Mouse (Mus musculus) G1E-ER4 (cell line): ENCODE measurements around the gene Tmem59. TPM values are rescaled to one million over a fixed set of nuclear protein-coding genes. Genes with fewer than 3 reads are reported as not detected.

Source experiments
- GATA1 ChIP-seq: IDR thresholded peaks from one replicate; pipeline ENCODE4 v1.8.0; 2012; ENCODE audit warnings: low read length, inconsistent platforms
- polyA plus RNA-seq: library from polyadenylated mRNA; stranded (reverse); fragments of >175 nt; gene quantifications from 2 replicates; pipeline ENCODE4 v1.2.3, GENCODE M21; 2012

Tmem59 gene
- 108 and 158 TPM in 2 replicates for polyA plus RNA-seq

DNA sequence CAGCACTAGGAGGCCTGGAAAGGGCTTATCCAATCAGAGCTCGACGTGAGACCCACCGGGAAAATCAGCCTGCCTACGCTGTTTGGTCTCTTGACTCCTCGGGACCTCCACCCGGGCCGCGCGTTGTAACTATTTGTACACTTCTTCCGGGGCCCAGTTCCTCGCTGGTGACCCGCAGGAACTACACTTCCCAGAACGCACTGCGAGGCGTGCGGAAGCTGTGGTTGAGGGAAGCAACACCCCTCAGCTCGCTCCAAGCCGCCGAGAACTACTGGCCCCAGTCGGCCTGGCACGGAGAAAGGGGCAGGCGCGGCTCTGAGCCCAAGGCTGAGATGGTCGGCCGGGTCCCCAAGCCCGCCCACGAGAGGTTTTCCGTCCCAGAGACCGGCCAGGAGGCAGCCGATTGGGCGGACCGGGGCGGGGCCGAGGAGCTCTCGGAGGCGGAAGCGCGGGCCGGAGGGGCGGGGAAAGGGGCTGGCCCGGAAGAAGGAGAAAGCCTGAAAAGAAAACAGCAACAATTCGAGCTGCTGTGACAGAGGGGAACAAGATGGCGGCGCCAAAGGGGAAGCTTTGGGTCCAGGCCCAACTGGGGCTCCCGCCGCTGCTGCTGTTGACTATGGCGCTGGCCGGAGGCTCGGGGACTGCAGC is at the start of gene Tmem59:
Tmem59 (plus strand) TSS at position 218 of the 648 bp plus-strand sequence.
- TF ChIP-seq GATA1 = no peak

DNA sequence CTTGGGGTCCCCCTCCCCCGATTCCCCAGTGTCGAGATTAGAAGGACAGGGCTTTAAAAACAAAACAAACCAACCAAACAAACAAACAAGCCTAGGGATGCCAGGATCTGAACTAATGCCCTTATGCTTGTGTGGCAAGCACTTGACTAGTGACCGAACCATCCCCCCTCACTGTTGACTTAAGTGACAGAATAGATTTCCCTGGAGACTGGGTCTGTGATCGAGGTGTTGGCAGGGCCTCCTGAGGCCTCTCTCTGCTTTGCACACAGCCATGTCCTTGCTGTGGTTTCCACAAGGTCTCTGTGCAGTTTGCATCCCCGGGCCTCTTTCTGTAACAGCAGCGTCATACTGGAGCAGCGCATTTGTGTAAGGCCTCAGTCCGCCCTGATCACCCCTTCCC is 48.8 kb upstream of the Tmem59 start:
- TF ChIP-seq GATA1 = no peak

DNA sequence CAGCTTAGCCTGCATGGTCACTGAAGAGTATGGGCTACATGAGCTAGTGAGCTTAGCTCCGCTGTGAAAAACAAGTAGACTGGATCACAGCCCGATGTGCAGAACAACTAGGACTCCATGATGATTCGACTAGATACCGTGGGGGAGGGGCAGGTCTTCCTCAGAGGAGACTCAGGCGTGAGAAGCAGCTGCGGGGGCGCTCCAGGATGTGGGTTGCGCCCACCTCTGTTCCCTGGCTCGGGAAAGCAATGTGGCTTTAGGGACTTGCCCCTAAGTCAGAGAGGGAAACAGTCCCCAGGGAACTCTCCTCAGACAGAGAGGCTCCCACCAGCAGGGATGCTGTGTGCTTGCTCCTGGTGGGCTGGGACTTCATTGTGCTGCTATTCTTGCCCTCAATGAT is 47.7 kb upstream of the Tmem59 start:
- no peak for TF ChIP-seq GATA1

DNA sequence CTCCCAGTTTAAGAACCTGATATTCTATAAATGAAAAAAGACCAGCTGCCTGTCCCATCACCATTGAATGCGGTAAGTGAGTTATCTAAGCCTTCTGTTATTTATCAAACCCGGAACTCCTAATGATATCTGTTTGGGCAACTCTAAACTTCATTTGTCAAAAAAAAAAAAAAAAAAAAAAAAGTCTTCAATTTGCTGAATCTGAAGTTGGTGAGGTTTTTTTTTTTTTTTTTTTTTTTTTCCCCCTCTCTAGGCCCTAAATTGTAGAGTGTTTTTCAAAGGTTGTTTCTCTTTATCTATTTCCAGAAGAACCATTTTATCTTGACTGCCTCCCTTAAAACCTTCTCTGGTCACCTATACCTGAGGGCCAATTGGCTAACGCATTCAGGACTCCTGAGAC is 43.3 kb upstream of the Tmem59 start:
- TF ChIP-seq GATA1 = no peak

DNA sequence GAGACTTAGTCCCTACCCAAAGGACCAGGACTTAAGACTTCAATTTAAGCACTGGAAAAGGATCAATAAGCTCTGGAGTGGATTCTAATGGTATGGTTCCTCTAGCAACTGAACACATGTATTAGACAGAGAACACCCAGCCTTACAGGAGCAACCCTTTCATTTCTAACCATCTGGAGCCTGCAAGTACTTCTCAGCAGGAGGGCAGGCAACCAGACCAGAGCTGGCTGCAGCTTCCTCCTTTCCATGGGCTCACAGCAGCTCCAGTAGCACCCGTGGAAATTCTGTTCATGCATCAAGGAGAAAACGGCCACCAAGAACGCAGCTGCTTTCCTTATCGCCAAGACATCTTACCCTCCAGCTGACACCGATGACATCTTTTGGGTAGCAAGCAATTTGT is 42.5 kb upstream of the Tmem59 start:
- no peak for TF ChIP-seq GATA1

DNA sequence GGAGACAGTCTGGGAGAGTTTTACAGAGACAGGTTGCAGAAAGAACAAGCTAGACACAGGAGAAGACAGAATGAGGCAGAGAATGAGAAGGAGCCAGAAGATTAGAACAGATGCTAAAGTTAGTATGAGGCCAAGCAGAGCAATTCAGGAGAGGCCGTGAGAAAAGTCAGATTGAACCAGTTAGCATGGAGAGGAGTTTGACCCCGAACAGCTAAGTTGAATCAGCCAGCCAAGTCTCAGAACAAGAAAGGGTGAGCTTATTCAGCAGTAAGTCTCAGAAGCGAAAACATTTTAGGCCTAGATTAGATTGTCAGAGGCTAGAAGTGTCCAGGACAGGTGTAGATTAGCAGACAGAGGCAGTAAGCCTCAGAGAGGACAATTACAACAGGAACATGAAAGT is 41.7 kb upstream of the Tmem59 start:
- no peak for TF ChIP-seq GATA1

DNA sequence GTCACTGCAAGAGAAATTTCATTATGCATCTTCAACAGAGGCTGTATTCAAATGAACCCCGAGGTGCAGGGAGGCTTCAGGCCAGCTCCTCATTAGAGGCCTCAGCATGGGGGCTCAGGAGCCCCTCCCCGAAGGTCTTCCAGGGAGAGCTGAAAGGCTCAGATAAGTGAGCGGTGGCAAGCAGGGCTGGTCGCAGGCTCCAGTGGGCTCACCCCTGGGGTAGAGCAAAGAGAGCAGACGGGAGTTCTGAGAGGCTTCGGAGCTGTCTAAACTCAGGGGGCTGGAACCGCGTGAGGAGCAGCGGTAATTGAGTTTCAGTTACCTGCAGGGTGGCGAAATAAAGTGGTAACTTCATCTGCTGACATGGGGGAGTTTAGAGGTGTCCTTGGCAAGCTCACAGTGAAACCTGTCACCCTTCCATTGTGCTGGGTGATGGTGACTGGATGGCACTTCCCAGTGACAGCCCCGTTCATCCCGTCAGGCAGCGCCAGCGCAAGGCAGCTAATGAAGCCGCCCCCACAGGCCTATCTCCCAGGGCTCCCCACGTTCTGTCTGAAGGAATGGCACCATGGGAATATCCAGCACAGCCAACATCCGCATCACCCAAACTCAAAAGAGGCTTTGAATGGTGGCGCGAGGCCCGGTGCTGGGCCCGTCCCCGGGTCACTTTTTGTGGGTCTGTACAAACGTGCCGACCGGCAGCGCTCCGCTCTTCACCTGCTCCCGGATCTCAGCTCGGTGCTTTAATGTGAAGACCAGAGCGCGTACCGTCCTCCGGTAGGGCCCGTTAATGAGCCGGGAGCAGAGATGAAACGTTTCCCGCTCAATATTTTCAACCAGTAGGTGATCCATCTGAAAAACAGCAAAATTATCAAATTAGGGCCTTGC is 39.0 kb upstream of the Tmem59 start:
- TF ChIP-seq GATA1 = no peak

DNA sequence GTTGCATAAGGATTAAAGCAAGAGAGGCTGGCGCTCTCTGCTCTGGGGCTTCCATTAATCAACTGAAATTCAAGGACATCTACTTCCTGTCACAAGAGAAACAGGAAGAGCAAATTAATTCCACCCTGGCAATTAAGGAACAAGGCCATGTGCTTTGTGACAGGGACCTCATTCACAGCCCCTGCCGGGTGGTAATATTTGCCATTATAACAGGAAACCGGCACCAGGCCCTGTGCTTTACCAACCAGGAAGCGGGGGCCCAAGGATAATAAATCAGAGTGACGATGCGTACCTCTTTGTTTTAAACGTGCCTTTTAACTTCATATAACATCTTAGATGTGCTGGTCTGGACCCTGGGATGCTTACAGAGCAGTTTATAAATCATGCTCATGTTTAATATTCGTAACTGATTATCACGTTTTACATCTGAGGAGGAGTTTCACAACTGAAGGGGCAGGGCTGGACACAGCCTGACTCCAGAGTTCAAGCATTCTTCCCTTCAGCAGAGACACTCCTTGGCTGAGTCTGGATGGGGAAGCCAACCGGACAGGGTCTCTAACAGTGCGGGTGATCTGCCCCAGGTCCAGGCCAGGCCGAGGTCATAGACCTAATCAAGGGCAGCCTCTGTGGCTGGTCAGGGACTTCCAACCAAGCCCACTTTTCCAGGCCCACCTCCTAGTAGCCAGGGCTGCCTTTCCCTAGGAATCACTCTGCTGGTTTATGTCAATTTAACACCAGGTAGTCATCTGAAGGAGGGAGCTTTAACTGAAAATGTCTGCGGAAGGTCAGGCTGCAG is 38.2 kb upstream of the Tmem59 start:
- no peak for TF ChIP-seq GATA1

DNA sequence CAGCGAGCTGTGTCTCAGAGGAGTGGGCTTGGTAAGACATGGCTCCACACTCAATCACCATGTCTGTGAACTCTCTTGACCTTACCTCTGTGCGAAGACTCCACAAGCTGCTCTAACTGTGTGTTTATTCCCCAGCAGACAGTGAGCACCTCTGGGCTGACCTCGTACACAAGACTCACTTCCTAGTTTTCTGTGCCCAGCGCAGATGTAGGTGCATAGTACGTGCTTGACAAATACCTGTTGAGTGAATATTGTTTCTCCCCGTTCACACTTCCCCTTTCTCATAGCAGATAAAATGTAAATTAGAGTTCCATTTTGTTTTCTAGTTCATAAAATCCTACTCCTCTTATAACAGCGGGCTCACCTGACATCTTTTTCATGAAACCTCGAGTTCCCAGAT is 34.7 kb upstream of the Tmem59 start:
- TF ChIP-seq GATA1 = no peak

DNA sequence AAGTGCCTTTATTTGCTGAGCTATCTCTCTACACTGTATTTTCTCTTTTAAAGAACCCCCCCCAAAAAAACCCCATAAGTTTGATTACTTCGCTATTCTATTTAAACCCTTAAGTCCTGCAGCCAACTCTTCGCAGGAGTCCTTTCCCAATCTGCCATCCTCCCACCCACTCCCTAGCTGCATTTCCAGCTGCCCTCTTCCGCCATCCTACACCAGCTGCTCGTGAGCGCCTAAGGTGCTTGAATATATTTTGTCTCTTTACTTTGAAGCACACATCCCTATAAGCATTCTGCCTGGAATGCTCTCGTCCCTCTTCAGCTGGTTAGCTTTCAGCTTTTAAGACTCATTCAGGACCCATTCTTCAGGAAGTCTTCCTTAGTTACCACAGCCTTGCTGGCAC is 27.2 kb upstream of the Tmem59 start:
- TF ChIP-seq GATA1 = no peak

DNA sequence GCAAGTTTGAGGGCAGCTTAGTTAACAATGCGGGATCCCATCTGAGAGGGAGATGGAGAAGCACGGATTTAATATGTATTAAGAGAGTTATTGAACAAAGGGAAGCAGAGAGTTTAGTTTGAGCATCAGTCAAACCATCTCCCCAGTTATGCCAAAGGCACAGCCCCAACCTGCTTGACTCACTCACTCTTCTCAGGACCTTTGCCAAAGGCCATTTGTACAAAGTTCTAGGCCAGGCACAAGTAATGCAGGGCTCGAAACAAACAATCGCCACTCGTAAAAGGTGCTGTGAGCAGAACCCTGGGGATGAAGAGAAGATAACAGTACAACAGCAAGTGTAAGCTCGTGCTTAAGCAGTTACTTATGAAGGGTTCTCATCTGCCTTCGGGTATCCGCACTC is 25.6 kb upstream of the Tmem59 start:
- no peak for TF ChIP-seq GATA1

DNA sequence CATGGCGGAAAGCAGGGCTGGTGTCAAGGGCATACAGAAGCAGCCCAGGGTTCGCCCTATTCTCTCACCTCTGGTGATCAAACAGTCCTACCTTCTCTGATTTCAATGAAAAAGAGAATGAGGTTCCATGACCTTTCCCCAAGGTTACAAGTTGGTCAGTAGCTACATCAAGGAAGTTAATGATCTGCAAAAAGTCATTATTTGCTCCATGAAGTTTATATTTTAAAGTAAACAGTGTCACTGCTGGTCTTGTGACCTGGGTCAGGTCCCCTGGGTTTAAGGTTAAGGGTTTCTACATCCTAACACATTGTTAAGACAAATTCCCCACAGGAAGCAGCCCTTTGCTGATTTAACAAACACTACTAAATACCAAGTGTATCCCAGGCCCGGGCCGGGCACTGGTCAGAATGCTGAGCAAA is 21.2 kb upstream of the Tmem59 start:
- no peak for TF ChIP-seq GATA1

DNA sequence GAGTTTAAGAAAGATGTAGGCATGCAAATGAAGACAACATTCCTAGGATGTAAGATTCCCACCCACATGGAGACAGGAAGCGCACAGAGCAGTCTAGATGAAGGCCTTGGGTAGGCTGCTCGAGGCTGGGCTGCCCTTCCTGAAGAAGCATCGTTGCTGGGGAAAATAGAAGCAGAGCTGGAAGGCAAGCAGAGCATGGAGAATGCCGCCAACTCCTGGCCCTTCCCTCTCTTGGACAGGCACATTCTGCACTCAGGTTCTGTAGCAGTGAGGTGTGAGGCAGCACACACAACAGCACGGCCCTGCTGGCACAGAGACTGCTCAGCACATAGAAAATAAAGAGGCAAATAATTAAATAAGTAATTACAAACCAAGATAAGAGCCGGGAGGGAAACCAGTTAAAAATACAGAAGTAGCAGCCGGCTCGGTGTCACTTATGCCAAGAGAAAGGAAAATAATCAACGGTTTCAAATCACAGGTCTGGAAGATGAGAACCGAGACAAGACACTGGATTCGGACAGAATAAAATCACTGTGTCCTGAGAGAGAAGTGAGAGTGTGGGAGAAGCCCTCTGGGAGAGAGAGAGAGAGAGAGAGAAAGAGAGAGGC is 18.9 kb upstream of the Tmem59 start:
- no peak for TF ChIP-seq GATA1

DNA sequence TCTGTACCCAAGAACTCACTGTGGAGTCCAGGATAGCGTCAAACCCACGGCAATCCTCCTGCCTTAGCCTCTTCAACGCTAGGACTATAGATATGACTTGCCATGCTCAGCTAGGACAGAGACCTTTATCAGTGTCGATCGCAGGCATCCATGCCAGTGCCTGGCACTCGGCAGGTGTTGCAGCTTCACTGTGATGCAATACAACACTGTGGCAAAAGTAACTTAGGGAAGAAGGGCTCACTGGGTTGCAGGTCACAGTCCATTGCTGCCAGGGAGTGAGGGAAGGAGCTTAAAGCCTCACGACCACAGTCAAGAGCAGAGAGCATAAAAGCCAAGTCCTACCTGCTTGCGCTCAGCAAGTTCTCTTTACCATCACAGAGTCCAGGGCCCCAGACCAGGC is 18.0 kb upstream of the Tmem59 start:
- no peak for TF ChIP-seq GATA1

DNA sequence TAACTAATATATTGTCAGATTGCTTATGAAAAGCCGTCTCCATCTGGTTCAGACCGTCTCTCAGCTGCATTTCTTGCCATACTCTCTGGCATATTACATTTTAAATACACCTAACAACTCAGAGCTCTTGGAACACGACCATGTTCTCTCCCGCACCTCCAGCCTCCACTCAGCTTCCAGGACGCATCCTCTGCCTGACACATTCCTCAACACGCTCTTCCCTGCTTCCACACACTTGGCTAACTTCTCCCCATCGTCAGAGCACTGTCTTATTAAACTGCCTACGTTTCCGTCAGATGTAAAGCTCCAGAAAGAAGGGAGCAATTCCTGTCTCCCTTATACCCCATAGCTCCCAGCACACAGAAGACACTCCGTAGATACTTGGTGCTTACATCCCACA is 14.9 kb upstream of the Tmem59 start:
- no peak for TF ChIP-seq GATA1

DNA sequence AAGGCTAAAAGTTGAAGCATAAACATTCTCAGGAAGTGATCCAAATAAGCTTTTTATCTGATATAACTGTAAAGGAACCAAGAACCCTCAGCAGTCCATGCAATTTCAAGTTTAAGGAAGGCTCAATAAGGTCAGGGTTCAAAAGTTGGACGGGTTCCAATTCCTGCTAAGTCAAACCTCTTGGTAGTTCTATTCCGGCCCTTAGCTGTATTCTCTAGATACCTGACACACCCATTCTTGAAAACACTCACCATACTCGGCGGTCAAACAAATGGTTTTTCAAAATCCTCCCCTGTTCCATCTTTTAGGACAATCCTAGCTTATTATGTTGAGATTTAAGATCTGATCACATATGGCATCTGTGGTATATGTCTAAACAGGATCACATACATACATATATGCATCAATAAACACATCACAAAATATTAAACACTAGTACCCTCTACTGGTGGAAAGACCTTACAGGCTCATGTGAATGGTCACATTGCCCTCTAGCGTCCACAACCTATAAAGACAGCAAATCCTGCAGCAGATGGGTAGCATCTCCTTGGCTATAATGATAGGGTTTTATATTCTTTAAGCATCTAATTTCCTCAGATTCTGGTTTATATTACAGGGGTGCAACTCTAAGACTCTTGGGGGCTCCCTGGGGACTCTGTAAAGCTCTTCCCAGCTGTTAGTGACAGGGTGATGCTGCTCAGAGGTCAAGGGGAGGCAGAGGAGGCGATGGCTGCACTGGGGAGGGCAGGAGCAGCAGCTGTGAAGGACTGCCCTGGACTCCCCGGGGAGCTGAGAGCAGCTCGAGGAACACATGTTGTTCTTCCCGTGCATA is 14.2 kb upstream of the Tmem59 start:
- no peak for TF ChIP-seq GATA1
